Mouse (Mus musculus) ES-Bruce4 (cell line): ENCODE measurements at regions not wholly inside any gene's neighbourhood (a gene's known extent, or its start where the extent isn't known, plus 50 kb on each side); places are given as distances from the start of the nearest gene placed in this dataset.

Experiments
- CTCF ChIP-seq: IDR thresholded peaks from one replicate; pipeline ENCODE4 v1.8.1; 2011; ENCODE audit warnings: low read depth, low read length
- EP300 ChIP-seq: IDR thresholded peaks from 2 replicates; pipeline ENCODE4 v1.6.1; 2011; ENCODE audit warnings: low read depth, low read length; ENCODE audit not compliant: insufficient read depth
- POLR2A ChIP-seq: IDR thresholded peaks from one replicate; pipeline ENCODE4 v1.8.1; 2011; ENCODE audit warnings: low read length; ENCODE audit not compliant: insufficient read depth

GRCm38 (mm10) chr1:16904690-16905089, 811.6 kb upstream of the 4930444P10Rik start:
- TF ChIP-seq CTCF (no peak), POLR2A (no peak), EP300 (no peak)
